Mouse (Mus musculus) lung, embryonic 14.5 days (tissue): ENCODE measurements around the gene Npc2. TPM values are rescaled to one million over a fixed set of nuclear protein-coding genes. Genes with fewer than 3 reads are reported as not detected.

ENCODE experiments used
- ATAC-seq: fragments of 200-750 bp; cut with Nextera tagmentation; 2 replicates; pipeline ENCODE4 v1.8.0; 2017; ENCODE audit warnings: mild to moderate bottlenecking, moderate TSS enrichment, moderate library complexity; ENCODE audit not compliant: insufficient read depth
- DNase-seq: peaks from one replicate; pipeline ENCODE4 v3.0.0-alpha.2; 2015
- H3K27ac ChIP-seq: fragments of 300-500 bp; sonication (generic); 2 replicates; pipeline ENCODE4 v1.5.1; 2014; ENCODE audit warnings: low read depth, mild to moderate bottlenecking, moderate library complexity
- H3K27me3 ChIP-seq: fragments of 300-500 bp; sonication (generic); 2 replicates; pipeline ENCODE4 v1.6.1; 2014; ENCODE audit warnings: low read length, control low read depth; ENCODE audit not compliant: insufficient read depth
- H3K36me3 ChIP-seq: fragments of 300-500 bp; sonication (generic); 2 replicates; pipeline ENCODE4 v1.6.1; 2014; ENCODE audit warnings: control low read depth; ENCODE audit not compliant: insufficient read depth
- H3K4me1 ChIP-seq: fragments of 300-500 bp; sonication (generic); 2 replicates; pipeline ENCODE4 v1.6.1; 2014; ENCODE audit warnings: antibody characterized with exemption, control low read depth; ENCODE audit not compliant: insufficient read depth
- H3K4me2 ChIP-seq: fragments of 300-500 bp; sonication (generic); 2 replicates; pipeline ENCODE4 v1.6.1; 2014; ENCODE audit warnings: mild to moderate bottlenecking
- H3K4me3 ChIP-seq: fragments of 300-500 bp; sonication (generic); 2 replicates; pipeline ENCODE4 v1.5.1; 2014; ENCODE audit warnings: low read depth, low read length
- H3K9ac ChIP-seq: fragments of 300-500 bp; sonication (generic); 2 replicates; pipeline ENCODE4 v1.6.1; 2014
- H3K9me3 ChIP-seq: fragments of 300-500 bp; sonication (generic); 2 replicates; pipeline ENCODE4 v1.6.1; 2016; ENCODE audit warnings: low read depth, low read length, control low read depth
- CTCF ChIP-seq: IDR thresholded peaks from 2 replicates; pipeline ENCODE4 v1.5.1; 2016; ENCODE audit warnings: antibody characterized with exemption, low read depth
- WGBS: fragments of 180-500 bp; shearing (Covaris S2); extraction: QIAGEN DNeasy Blood & Tissue Kit; methylation state at CpG from one replicate; pipeline ENCODE4 v1.1.7; 2014; 5-methylcytosine and 5-hydroxymethylcytosine counted together
- polyA plus RNA-seq: library from polyadenylated mRNA; unstranded; fragments of >200 nt; fragmentation: Nextera tagmentation; extraction: Ambion mirVana; gene quantifications from 2 replicates; pipeline ENCODE4 v1.2.1, GENCODE M21; 2014

Npc2 gene
- polyA plus RNA-seq, 1 experiment from 2014 or later, result 107 TPM

- 55% methylated on average over 5 of the region's 5 CpGs for WGBS
- DNase-seq (no peak), ATAC-seq (no peak)
- no peak overlapping the region for H3K9ac ChIP-seq
- H3K27me3 ChIP-seq, result no peaks in the 10 kb centered on the region
- no peaks in the 10 kb centered on the region for H3K36me3 ChIP-seq
- no peak overlapping the region for H3K4me3 ChIP-seq
- 0 out of 2 replicates have a peak, but pooled peaks cover 4% of the 10 kb centered on the region for H3K4me1 ChIP-seq
- H3K9me3 ChIP-seq, result no peaks in the 10 kb centered on the region
- no peak overlapping the region for H3K4me2 ChIP-seq
- no peak overlapping the region for H3K27ac ChIP-seq
- no peak for TF ChIP-seq CTCF
Measured at GRCm38 (mm10) chr12:84786091-84786490, 13.1 kb upstream of the Npc2 start.

- H3K36me3 ChIP-seq, result no peaks in the 10 kb centered on the region
- peak overlapping the region; percentile 28; the same call in 1 of the 2 replicates for H3K9ac ChIP-seq
- TF ChIP-seq CTCF, result peak; percentile 99
- H3K27ac ChIP-seq, result no peak overlapping the region
- no peaks in the 10 kb centered on the region for H3K4me1 ChIP-seq
- no peaks in the 10 kb centered on the region for H3K27me3 ChIP-seq
- ATAC-seq (peak; percentile 93), DNase-seq (peak; percentile 99)
- 19% methylated on average over 25 of the region's 25 CpGs for WGBS
- no peaks in the 10 kb centered on the region for H3K9me3 ChIP-seq
- H3K4me2 ChIP-seq, result peak overlapping the region; percentile 46
- H3K4me3 ChIP-seq, result no peak overlapping the region
Measured at GRCm38 (mm10) chr12:84784604-84785381, 11.8 kb upstream of the Npc2 start.

GRCm38 (mm10) chr12:84776229-84776628 lies 3.3 kb upstream of the Npc2 start:
- 0 out of 2 replicates have a peak, but pooled peaks cover 2% of the 10 kb centered on the region for H3K36me3 ChIP-seq
- peaks cover 9% of the 10 kb centered on the region; the same call in 1 of the 2 replicates for H3K4me1 ChIP-seq
- DNase-seq (no peak), ATAC-seq (no peak)
- no peaks in the 10 kb centered on the region for H3K27me3 ChIP-seq
- no peak overlapping the region for H3K27ac ChIP-seq
- no peak overlapping the region for H3K4me2 ChIP-seq
- no peak overlapping the region for H3K9ac ChIP-seq
- TF ChIP-seq CTCF, result no peak
- no peaks in the 10 kb centered on the region for H3K9me3 ChIP-seq
- H3K4me3 ChIP-seq, result no peak overlapping the region

- ATAC-seq (no peak), DNase-seq (no peak)
- 67% methylated on average over 6 of the region's 6 CpGs for WGBS
- Histone ChIP-seq H3K4me2 (peak overlapping the region; percentile 77), H3K9me3 (no peaks in the 10 kb centered on the region), H3K4me1 (peaks cover 18% of the 10 kb centered on the region; the same call in 1 of the 2 replicates), H3K36me3 (peaks cover 13% of the 10 kb centered on the region; the same call in 1 of the 2 replicates), H3K9ac (no peak overlapping the region), H3K27me3 (no peaks in the 10 kb centered on the region), H3K4me3 (peak overlapping the region; percentile 66; the same call in 1 of the 2 replicates), H3K27ac (no peak overlapping the region)
- no peak for TF ChIP-seq CTCF
Measured at GRCm38 (mm10) chr12:84774376-84774775, 1.4 kb upstream of the Npc2 start.

- Histone ChIP-seq H3K9ac (peak overlapping the region; percentile 77), H3K4me2 (peak overlapping the region; percentile 77), H3K27me3 (no peaks in the 10 kb centered on the region), H3K36me3 (peaks cover 21% of the 10 kb centered on the region; the same call in 1 of the 2 replicates), H3K4me3 (peak overlapping the region; percentile 66), H3K9me3 (no peaks in the 10 kb centered on the region), H3K4me1 (peaks cover 18% of the 10 kb centered on the region; the same call in 1 of the 2 replicates), H3K27ac (peak overlapping the region; percentile 37; the same call in 1 of the 2 replicates)
- DNase-seq, result no peak
- TF ChIP-seq CTCF, result no peak
- ATAC-seq, result 0 out of 2 replicates have a peak, but pooled peaks have one; percentile 0
- WGBS, result under 1% methylated on average over 20 of the region's 20 CpGs
Measured at GRCm38 (mm10) chr12:84773476-84773875, 524 bp upstream of the Npc2 start.

- 1% methylated on average over 10 of the region's 10 CpGs for WGBS
- no peak for ATAC-seq
- Histone ChIP-seq H3K9me3 (no peaks in the 10 kb centered on the region), H3K27me3 (no peaks in the 10 kb centered on the region), H3K4me2 (peak overlapping the region; percentile 75), H3K4me3 (peak overlapping the region; percentile 66), H3K36me3 (peaks cover 26% of the 10 kb centered on the region; the same call in 1 of the 2 replicates), H3K4me1 (peaks cover 20% of the 10 kb centered on the region; the same call in 1 of the 2 replicates), H3K9ac (peak overlapping the region; percentile 83), H3K27ac (peak overlapping the region; percentile 97)
- peak; percentile 66 for DNase-seq
- no peak for TF ChIP-seq CTCF
Measured at GRCm38 (mm10) chr12:84771981-84772520, 901 bp downstream of the Npc2 start.

GRCm38 (mm10) chr12:84769624-84770023 lies 3.3 kb downstream of the Npc2 start:
- Histone ChIP-seq H3K4me3 (no peak overlapping the region), H3K9me3 (no peaks in the 10 kb centered on the region), H3K36me3 (peaks cover 36% of the 10 kb centered on the region), H3K4me1 (peaks cover 20% of the 10 kb centered on the region; the same call in 1 of the 2 replicates), H3K4me2 (peak overlapping the region; percentile 37), H3K27me3 (no peaks in the 10 kb centered on the region), H3K27ac (peak overlapping the region; percentile 50; the same call in 1 of the 2 replicates), H3K9ac (no peak overlapping the region)
- DNase-seq, result peak; percentile 53
- TF ChIP-seq CTCF, result no peak
- no peak for ATAC-seq
- 58% methylated on average over 7 of the region's 7 CpGs for WGBS
